Mouse (Mus musculus): ENCODE measurements around the gene Pbld1.

Pbld1 gene

GRCm38 (mm10) chr10:63059862-63060261, at the start of gene Pbld1:
TSS of gene Pbld1 (plus strand) at chr10:63060162.
- DNase-seq = no peak

GRCm38 (mm10) chr10:63010268-63010667, 49.7 kb upstream of the Pbld1 start:
- DNase-seq = no peak

- no peak for DNase-seq
These were observed 48.4 kb upstream of the Pbld1 start for GRCm38 (mm10) chr10:63011556-63011955.

GRCm38 (mm10) chr10:63013476-63013875, 46.5 kb upstream of the Pbld1 start:
- DNase-seq = no peak

GRCm38 (mm10) chr10:63014168-63014567, 45.8 kb upstream of the Pbld1 start:
- no peak for DNase-seq

- no peak for DNase-seq
These were observed 40.7 kb upstream of the Pbld1 start for GRCm38 (mm10) chr10:63019304-63019703.

GRCm38 (mm10) chr10:63021702-63022101, 38.3 kb upstream of the Pbld1 start:
- DNase-seq = no peak

- DNase-seq = peak; percentile 10
These were observed 37.3 kb upstream of the Pbld1 start for GRCm38 (mm10) chr10:63022541-63023120.

GRCm38 (mm10) chr10:63023121-63023748, 36.7 kb upstream of the Pbld1 start:
- DNase-seq = peak; percentile 76

GRCm38 (mm10) chr10:63023749-63024579, 36.0 kb upstream of the Pbld1 start, which contains the start of the genes Hnrnph3 and Pbld2:
TSS of gene Hnrnph3 (minus strand) at chr10:63024217.
TSS of gene Pbld2 (plus strand) at chr10:63024315.
- peak; percentile 98 for DNase-seq

- peak; percentile 76 for DNase-seq
These were observed 35.4 kb upstream of the Pbld1 start for GRCm38 (mm10) chr10:63024580-63024910.

- DNase-seq = peak; percentile 34
These were observed 34.9 kb upstream of the Pbld1 start for GRCm38 (mm10) chr10:63025016-63025415.

GRCm38 (mm10) chr10:63025491-63026011, 34.4 kb upstream of the Pbld1 start:
- DNase-seq = peak; percentile 50

GRCm38 (mm10) chr10:63026156-63026794, 33.7 kb upstream of the Pbld1 start:
- DNase-seq = peak; percentile 83

GRCm38 (mm10) chr10:63026795-63027160, 33.2 kb upstream of the Pbld1 start:
- DNase-seq = peak; percentile 17

GRCm38 (mm10) chr10:63027376-63028161, 32.4 kb upstream of the Pbld1 start:
- DNase-seq = no peak

GRCm38 (mm10) chr10:63028396-63028795, 31.6 kb upstream of the Pbld1 start:
- no peak for DNase-seq

- DNase-seq = no peak
These were observed 27.7 kb upstream of the Pbld1 start for GRCm38 (mm10) chr10:63032267-63032666.

GRCm38 (mm10) chr10:63032956-63033355, 27.0 kb upstream of the Pbld1 start:
- DNase-seq = no peak

- no peak for DNase-seq
These were observed 21.2 kb upstream of the Pbld1 start for GRCm38 (mm10) chr10:63038571-63039320.

GRCm38 (mm10) chr10:63039867-63040628, 19.9 kb upstream of the Pbld1 start:
- DNase-seq = no peak
